Mouse (Mus musculus) heart, postnatal 10 days (tissue): Measurements from ENCODE around the gene Ddo. TPM values are rescaled to one million over a fixed set of nuclear protein-coding genes. Genes with fewer than 3 reads are reported as not detected.

ENCODE experiments used
- DNase-seq, 2 experiments: peaks; one replicate each; pipeline ENCODE4 v3.0.0; 2021
- intact Hi-C: fragments of 180-260 bp; cut with DNase I; formaldehyde crosslinking; loops from one replicate; pipeline ENCODE4 v1.15.1; 2025
- total RNA-seq, 2 experiments: library from RNA; stranded (reverse); gene quantifications; 2 replicates each; pipeline ENCODE4 v1.2.3; 2021

Gene Ddo
- total RNA-seq, 2 experiments from 2014 or later: 24.2 to 24.9 TPM

DNA sequence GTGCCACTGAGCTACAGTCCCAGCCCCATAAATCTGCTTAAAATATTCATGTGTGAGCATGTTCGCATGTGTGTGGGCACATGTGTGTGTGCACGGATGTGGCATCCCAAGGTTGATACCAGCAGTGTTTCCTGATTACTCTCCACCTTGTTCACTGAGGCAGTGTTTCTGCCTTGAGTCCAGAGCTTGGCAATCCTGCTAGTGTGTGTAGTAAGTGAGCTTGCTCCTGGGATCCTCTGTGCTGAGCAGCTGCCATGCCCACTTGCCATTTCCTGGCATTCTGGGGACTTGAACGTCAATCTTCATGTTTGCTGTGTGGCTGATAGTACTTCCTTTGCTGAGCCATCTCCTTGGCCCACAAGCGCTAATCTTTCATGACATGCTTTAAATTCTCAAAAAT is 85.3 kb downstream of the Ddo start:
- no peak for DNase-seq
- intact Hi-C loops: no loop called here

DNA sequence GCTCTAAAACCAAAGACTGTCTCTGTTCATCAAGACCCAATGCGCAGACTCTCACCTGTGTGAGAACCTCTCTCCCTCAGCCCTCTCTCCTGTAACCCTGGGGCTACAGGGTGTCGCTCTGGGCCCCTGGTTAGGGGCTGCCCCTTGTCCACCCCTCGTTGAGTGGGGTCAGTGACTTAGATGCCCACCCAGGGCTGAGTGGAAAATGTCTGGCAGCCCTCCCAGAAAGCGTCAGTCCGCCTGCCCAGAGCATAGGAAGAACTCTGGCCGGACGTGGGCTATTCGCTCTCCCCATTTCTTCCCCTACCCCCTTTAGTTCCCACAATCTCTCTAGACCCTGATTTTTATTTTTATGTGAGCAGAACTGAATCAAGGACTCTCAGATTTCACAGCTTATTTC is 86.5 kb downstream of the Ddo start:
- no peak for DNase-seq
- intact Hi-C loops: no loop called here

DNA sequence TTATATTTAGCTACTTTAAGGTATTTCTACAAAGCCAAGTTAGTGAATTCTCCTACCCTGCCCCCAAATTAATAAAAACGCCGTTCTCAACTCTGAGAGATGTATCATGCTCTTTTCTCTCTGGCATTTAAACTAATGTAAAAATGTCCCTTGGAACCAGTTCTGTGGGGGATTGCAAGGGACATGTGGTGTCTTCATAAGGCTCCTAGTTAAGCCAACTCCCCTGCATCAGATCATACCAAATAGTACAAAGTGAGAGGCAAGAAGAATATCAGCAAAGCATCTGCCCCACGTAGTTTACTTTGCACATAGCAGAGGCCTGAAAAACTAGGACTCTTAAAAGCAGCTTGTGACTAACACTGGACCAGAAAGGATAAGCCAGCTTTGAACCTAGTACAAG is 86.9 kb downstream of the Ddo start:
- intact Hi-C loops: no loop called here
- DNase-seq: no peak

DNA sequence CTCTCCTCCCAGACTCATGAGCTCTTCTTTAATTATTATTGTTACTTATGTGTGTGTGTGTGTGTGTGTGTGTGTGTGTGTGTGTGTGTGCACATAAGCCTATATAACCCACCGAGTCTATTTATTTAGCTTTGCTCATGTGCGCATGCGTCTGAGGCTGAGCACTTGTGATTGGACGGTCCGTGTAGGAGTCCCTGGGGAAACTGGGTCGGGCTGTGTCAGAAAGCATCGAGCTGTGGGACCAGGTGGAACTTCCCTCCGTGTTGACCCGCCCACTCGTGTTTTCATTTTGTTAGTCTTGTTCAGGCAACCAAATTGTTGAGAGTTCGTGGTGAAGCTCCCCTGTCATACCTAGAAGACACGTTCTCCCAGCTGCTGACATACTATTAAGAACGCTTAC is 88.6 kb downstream of the Ddo start:
- intact Hi-C loops: no loop called here
- DNase-seq: no peak

DNA sequence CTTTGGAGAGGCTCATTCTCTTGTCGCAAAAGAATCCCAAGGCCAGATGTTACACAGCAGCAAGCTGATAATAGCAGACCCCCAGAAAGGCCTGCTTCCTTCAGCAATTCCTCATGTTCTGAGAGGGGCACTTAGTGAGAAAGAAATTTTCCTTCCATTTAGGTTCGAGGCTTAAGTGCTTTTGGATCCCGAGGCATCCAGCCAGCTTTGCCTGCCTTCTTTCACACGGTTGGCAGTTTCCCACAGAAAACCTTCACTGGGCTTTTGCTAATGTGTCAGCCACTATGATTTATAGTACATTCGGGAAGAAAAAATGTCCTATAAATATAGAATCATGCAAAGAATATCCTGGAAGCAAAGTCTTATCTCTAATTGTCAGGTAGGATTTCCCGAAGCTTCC is 89.3 kb downstream of the Ddo start:
- intact Hi-C loops: no loop called here
- DNase-seq: no peak

DNA sequence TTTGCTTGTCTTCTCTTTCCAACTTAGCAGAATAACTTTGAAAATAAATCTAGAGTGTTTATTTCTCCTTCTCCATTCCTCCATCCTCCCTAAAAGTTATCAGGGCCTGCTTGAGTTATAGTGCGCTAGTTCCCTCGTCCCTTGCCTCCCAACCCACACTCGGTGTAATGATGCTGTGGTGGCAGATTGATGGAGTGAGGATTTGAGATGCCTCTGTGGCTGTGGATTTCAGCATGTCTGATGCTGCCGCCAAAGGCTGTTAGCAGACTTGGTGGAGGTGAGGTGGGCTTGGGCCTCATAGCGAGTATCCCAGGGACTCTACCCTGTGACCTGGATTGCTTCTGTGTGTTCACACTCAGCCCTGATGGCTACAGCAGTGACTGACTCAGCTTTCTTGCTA is 91.1 kb downstream of the Ddo start:
- intact Hi-C loops: no loop called here
- no peak for DNase-seq

DNA sequence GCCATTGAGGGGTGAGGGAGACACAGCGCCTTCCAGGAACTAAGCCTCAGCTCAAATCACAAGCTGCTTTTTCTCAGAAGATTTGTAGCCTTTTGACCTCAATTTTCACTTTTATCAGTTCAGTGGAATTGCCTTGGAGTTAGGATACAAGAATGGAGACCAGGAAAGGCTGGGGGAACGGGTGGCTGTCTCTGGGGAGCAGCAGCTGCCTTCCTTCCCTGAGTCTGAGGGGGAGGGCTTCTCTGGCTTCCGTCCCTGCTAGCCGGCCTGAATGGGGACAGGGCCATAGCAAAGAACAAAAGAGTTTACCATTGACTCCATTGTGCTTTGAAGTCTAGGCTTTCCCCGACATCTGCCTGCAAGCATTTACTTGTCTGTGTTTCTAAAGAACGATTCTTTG is 94.5 kb downstream of the Ddo start:
- intact Hi-C loops: no loop called here
- DNase-seq: peak; percentile 7 to 17

DNA sequence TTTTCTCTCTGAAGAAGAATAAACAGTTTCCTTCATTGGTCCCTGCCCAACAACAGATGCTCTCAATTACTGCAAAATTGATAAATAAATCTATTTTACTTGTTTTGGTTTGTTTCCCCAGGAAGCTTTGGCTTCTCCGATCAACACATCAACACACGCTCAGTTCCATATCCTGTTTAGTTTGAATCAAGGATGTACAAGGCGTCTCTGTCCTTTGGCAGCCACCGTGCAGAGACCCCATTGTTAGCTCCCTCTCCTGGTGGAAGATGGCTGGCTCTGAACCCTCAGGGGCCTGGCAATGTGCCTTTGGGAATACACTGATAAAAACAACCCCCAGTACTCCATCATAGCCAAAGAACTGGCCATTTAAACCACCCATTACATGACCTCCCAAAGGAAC is 95.3 kb downstream of the Ddo start:
- DNase-seq: no peak
- intact Hi-C loops: no loop called here

DNA sequence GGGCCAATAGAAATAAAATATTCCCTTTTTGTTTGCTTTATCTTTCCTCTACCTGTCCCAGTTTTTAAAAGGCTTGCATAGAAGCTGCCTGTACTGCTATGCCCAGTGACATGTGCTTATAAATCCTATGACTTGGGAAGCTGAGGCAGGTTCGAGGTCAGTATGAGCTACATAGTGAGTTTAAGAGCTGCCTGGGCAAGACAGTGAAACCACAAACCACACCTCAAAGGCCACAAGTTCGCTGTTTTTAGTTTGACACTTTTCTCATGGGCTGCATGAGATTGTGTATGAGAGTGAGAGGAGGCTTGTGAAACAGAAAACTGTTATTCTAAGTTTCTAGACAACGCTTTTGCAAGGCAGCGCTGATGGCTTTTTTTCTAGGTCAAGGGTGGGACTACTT is 95.7 kb downstream of the Ddo start:
- no peak for DNase-seq
- intact Hi-C loops: no loop called here

DNA sequence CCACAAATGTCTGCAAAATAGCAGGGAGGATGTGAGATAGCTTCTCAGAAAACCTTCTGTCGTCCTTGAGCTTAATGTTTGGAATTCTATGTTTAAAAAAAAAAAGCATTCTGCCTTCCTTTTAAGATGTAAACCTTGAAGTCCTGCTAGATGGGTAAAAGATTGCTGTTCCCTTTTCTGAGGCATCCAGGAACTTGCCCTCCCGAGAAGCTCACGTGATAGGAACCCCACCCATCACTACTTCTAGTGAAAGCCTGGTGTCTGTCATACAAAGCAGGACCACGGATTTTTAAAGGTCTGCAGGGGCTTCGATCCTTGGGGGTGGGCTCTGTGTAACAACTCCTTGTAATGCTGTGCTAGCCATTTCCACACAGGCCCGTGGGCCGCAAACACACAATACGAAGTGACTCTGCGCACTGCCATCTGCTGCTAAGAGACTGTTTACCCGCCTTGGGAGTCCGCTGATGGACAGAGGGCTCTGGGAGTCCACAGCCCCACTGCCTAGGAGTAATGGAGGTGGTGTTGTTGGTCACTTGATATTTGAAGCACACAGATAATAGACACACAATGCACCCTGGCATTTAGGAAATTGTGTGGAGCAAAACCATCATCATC is 96.6 kb downstream of the Ddo start:
- DNase-seq: no peak
- intact Hi-C loops: no loop called here

DNA sequence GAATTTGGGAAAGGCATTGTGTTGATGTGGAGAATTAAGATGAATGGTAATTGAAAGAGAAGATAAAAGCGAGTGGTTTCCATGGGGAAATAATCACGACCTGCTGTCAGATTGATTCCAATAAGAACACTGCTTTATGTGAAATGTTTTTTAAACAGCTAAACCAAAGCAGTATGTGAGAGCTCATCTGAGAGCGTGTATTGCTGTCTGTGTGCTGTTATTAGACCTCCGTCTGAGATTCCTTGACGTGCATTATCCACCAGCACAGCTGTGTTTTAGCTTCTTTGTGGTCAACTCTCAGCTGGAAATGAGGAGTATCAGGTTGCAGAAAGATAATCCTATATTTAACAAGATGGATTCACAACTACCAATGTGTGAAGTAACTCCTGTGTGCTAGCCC is 97.2 kb downstream of the Ddo start:
- DNase-seq: no peak

DNA sequence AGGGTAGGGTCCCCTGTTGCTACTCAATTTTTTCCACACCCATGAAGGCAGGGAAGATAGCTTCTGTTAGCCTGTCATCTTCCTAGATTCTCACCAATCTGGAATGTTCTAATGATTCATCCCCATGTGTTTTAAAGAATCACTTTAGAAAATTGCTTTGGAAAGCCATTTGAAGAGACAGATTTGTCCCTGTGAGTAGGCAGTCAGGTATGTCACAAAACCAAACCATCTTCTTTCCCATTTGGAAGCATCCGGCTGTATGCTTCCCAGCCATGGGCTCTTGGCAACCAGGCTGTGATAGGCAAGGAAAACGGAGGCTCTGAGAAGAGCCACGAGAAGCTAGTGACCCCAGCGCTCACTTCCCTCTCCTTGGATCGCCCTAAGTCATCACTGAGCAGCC is 100.4 kb downstream of the Ddo start:
- intact Hi-C loops: no loop called here
- no peak for DNase-seq

More for the DNA sequence above, 97.2 kb downstream of the Ddo start:
- intact Hi-C loops: no loop called here

Other genes with a start within 250 kb of the Ddo start
- gene Slc22a16, start 59.7 kb upstream of the Ddo start, total RNA-seq: not detected
- 1 to 10 TPM; 1.9 to 2.3 TPM for gene Mettl24, start 53.3 kb downstream of the Ddo start, total RNA-seq